Mouse (Mus musculus) naive thymus-derived CD4-positive, alpha-beta T cell, adult 2 months (primary cell): ENCODE results near the gene Lamtor5.

ENCODE experiments used
- DNase-seq: peaks from one replicate; pipeline ENCODE4 v3.0.0-alpha.2; 2011; ENCODE audit warnings: low read depth

Lamtor5 gene

DNA sequence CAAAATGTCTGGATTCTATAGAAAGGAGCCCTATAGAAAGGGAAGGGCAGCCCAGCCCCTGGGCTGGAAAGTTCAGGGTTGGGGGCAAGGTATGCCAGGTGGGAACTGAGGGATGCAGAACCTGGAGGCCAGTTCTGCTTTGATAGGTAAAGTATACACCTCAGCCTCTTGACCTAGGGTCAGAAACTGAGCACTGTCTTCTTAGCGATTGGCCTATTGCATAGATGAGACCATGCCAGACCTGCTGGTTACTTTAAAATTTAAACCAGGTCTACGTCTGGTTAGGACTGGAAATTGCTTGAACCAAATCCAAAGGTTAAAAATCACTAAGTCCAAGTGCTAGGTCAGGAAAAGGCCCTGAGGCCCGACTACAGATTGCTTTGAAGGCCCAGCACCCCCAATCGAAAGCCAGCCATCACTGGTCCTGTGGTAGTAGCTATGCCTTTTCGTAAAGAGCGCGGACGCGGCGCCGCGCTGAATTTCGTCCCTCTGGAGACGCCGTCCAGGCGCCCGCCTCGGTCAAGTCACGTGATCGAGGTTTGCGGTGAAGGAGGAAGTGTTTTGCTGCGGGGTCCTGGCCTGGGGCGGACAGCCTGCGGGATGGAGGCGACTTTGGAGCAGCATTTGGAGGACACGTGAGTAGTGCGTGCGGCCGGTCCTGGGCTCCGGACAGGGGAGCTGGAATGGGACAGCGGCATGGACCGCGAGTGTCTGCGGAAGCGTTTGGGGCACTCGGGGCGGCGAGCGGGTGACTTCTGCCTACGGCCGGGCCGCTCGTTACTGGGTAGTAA is at the start of gene Lamtor5:
Gene Lamtor5, plus strand, starts transcription at position 380 of the 791 bp plus-strand sequence.
- peak; percentile 90 for DNase-seq

GRCm38 (mm10) chr3:107229221-107229620 is 49.4 kb upstream of the Lamtor5 start:
- DNase-seq: no peak

GRCm38 (mm10) chr3:107229822-107230221 is 48.8 kb upstream of the Lamtor5 start:
- no peak for DNase-seq

GRCm38 (mm10) chr3:107230527-107230926 is 48.1 kb upstream of the Lamtor5 start, which contains the start of gene A630076J17Rik:
TSS of gene A630076J17Rik (plus strand) at chr3:107230614.
- DNase-seq: no peak

DNA sequence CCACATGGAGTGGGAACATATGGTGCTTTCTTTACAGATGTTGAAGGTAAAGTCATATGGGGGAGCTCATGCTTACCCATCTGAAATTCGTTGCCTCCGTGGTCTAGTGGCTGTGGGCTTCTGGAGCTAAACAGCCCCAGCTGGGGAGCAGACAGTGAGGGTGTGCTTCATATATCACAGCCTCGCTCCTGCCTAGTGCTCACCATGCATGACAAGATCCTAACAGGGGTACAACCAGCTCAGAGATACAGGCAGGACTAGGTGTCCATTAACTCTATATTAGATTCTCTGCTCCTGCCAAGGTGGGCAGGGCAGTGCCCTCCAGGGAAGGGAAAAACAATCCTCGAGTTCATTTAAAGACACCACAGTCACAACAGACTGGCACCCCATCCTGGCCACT is 47.5 kb upstream of the Lamtor5 start:
- DNase-seq: no peak

GRCm38 (mm10) chr3:107233351-107233813 is 45.3 kb upstream of the Lamtor5 start:
- DNase-seq: peak; percentile 93

- DNase-seq: no peak
These were observed 44.7 kb upstream of the Lamtor5 start for GRCm38 (mm10) chr3:107233945-107234344.

DNA sequence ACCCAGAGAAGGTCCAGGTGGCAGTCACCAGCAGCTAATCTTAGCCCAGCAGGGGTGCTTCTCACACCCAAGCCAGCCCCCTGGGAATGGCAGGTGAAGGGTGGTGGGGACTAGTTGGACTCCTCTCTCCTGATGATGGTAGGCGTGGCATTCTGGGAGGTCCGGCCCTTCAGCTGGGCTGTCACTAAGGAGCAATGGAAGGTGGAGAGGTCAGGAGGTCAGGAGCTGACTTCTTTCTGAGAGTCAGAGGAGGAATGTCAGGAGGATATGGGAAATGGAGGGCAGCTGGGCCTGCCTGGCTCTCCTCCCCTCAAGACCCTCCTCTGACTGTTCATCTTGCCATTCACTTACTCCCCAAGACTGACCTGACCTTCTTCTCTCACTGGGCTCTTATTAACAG is 40.6 kb upstream of the Lamtor5 start:
- no peak for DNase-seq

- no peak for DNase-seq
These were observed 40.1 kb upstream of the Lamtor5 start for GRCm38 (mm10) chr3:107238471-107238980.

GRCm38 (mm10) chr3:107239607-107240006 is 39.1 kb upstream of the Lamtor5 start, which contains the start of gene Prok1:
TSS of gene Prok1 (minus strand) at chr3:107239707.
- no peak for DNase-seq

DNA sequence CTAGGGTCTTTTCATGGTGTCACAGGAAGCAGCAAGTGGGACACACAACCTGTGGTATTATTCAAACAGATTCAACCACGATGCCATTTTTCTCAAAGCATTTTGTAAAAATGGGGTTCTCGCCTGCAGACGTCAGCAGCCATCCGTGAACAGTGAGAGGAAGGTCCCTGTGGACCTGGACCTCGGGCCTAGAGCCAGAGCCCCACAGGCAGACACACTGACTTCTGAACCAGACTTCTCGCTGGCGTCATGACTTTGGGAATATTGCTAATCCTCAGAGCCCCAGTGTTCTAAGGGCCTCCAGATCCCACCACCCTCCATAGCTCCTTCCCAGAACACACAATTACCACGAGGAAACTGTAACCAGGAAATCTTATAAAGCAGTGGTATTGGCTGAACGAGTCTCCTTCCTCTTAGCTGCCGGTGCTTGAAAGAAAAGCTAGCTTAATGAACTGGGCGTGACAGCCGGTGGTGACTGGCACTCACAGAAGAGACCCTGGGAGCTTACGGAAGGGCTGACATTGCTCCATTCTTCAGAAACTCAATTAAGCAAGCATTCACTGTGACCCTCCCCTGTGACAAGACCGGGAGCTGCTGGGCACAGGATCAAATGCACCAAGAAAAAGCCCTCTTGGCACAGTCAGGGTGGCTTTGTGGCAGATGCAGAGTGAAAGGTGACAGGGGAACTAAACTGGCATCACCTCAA is 37.1 kb upstream of the Lamtor5 start:
- DNase-seq: no peak

- no peak for DNase-seq
These were observed 31.8 kb upstream of the Lamtor5 start for GRCm38 (mm10) chr3:107246876-107247275.

GRCm38 (mm10) chr3:107249042-107249441 is 29.6 kb upstream of the Lamtor5 start:
- DNase-seq: no peak

- DNase-seq: no peak
These were observed 28.3 kb upstream of the Lamtor5 start for GRCm38 (mm10) chr3:107250320-107250719.

DNA sequence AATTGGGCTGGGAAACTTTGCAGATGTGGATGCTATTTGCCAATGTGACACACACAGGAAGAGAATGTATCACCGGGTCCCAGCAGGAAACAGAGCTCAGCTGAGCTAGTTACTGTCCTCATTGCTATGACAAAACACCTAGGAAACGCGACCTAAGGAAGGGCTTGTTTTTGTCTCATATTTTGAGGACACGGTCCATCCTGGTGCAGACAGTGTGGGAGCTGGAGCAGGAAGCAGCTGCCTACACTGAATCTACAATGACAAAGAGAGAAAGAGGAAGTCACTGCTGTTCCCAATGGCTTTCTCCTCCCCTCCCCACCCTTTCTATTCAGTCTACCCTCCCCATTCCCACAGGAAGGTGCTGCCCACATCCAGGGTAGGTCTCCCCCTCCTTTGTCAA is 26.6 kb upstream of the Lamtor5 start:
- DNase-seq: no peak

DNA sequence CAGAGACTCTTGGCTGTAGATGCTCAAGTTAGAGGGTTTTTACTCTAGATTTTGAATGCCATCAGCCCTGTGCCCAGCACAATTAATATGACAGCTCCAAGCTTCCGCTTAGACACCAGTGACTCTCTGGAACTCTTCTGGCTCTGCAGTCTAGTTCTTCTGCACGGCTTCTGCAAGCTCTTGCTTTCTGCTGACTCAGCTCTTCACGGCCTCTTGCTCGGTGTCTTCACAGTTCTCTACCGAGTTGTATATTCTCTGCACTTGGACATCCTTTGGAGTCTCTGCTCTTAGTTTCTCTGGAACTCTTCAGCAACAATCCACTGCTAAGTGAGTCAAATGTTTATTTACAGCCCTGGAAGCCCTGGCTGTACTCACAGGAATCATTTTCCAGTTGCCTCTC is 24.7 kb upstream of the Lamtor5 start:
- no peak for DNase-seq

DNA sequence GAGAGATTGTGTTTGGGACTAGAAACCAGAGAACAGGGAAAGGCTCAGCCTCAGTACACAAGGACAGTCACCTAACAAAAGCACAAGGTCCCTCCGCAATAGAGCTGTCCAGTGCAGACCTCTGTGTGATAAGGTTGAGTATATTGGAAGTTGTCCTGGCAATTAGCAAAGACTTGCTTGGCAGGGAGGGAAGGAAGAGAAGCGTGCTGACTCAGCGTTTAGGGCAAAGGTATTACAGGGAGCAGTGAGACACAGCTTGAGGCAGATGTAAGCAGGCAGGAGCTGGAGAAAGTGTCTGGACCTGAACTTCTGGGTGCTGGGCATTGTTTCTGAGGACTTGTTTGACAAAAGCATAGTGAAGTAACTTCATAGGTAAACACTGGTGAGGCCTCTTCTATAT is 22.7 kb upstream of the Lamtor5 start:
- DNase-seq: no peak

GRCm38 (mm10) chr3:107256724-107257123 is 21.9 kb upstream of the Lamtor5 start:
- DNase-seq: no peak

DNA sequence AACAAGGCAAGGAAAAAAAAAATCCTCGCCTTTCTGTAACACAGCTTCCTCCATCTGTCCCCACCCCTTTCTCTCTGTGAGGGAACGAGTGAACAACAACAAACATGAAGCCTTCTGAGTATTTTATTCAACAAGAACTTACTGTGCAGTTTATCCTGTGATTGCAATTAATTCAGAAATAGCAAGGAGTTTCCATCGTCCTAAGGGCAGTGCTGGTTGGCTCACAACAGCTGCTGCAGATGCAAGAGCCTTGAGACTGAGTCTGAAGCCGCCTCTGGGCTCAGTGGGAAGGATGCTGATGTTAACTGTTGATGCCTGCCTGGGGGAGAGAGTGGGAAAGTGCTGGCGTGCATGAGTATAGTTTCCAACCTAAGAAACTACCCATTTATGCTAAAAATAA is 20.7 kb upstream of the Lamtor5 start:
- DNase-seq: no peak

DNA sequence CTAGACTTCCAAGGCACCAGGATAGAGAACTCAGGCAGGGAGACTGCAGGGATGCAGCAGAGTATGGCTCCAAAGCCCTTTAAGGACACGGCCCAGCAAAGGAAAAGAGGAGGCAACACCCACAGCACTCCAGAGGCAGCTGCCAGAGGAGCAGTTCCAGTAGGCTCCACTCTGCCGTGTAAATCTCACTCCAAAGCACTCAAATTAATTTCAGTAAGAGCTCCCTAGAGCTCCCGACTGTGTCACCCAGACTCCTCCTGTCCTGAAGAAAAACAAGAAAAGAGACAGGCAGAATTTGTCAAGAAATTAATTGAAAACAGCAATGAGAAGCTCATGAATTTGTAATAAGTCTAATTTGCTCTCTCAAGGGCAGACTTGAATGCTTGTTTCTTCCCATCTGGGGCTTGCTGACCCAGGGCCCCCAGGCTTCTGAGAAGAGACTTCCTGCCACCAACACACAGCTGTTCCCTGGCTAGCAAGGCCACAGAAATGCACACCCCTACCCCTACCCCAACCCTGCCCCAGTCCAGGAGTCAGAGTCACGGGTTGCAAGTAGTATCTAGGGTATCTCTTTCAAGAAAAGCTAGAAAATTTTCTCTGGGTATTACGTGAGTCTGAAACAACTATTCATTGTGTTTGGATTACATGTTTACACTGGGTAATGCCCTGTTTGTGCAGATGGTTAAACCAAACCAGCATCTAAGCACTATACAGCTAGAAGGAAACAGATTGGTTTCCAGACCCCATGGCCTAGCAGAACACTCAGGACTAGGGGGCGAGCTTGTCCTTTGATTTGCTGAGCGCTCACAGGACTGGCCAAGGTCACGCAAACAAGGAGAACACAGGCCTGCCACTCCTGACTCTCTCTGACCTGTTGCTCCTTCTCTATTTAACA is 17.5 kb upstream of the Lamtor5 start:
- DNase-seq: no peak

- no peak for DNase-seq
These were observed 16.9 kb upstream of the Lamtor5 start for GRCm38 (mm10) chr3:107261851-107262165.

- no peak for DNase-seq
These were observed 11.8 kb upstream of the Lamtor5 start for GRCm38 (mm10) chr3:107266814-107267345.
